Mouse (Mus musculus) small intestine, adult 2 months (tissue): Measurements from ENCODE around the gene Mgll. TPM values are rescaled to one million over a fixed set of nuclear protein-coding genes. Genes with fewer than 3 reads are reported as not detected.

Experiments used
- H3K27ac ChIP-seq: fragments of 200-500 bp; 2 replicates; pipeline ENCODE4 v1.5.1; 2012; ENCODE audit warnings: low read depth, low read length, control low read depth, inconsistent platforms; ENCODE audit not compliant: insufficient read depth
- H3K27me3 ChIP-seq: fragments of 200-500 bp; 2 replicates; pipeline ENCODE4 v1.6.1; 2012; ENCODE audit warnings: mild to moderate bottlenecking, moderate library complexity, low read length, inconsistent platforms; ENCODE audit not compliant: control insufficient read depth, insufficient read depth
- H3K36me3 ChIP-seq: fragments of 200-500 bp; 2 replicates; pipeline ENCODE4 v1.6.1; 2012; ENCODE audit warnings: mild to moderate bottlenecking, low read length, control low read depth, inconsistent platforms; ENCODE audit not compliant: control insufficient read depth, insufficient read depth
- H3K4me1 ChIP-seq: fragments of 200-500 bp; 2 replicates; pipeline ENCODE4 v1.6.1; 2012; ENCODE audit warnings: low read length, inconsistent platforms, mixed read lengths; ENCODE audit not compliant: control insufficient read depth, insufficient read depth, insufficient read length
- H3K4me3 ChIP-seq: fragments of 200-500 bp; 2 replicates; pipeline ENCODE4 v1.5.1; 2012; ENCODE audit warnings: low read depth, mild to moderate bottlenecking, control low read depth, inconsistent platforms, low read length, moderate library complexity
- CTCF ChIP-seq: fragments of 200-500 bp; IDR thresholded peaks from 2 replicates; pipeline ENCODE4 v1.5.1; 2012; ENCODE audit warnings: low read depth, mild to moderate bottlenecking, control low read depth, inconsistent platforms, low read length, moderate library complexity, mixed read lengths; ENCODE audit not compliant: insufficient replicate concordance, insufficient read length; ENCODE audit errors: extremely low read depth
- POLR2A ChIP-seq: fragments of 200-500 bp; IDR thresholded peaks from 2 replicates; pipeline ENCODE4 v1.6.1; 2012; ENCODE audit warnings: low read depth, mild to moderate bottlenecking, control low read depth, inconsistent platforms, low read length, moderate library complexity
- WGBS: fragments of 180-500 bp; shearing (Covaris S2); methylation state at CpG from one replicate; pipeline ENCODE4 v1.1.7; 2018; 5-methylcytosine and 5-hydroxymethylcytosine counted together
- polyA plus RNA-seq: library from polyadenylated mRNA; depleted of rRNA; stranded (reverse); fragments of >200 nt; gene quantifications from 2 replicates; pipeline ENCODE4 v1.2.3, GENCODE M21; 2012

Mgll gene
- polyA plus RNA-seq, 1 experiment, result 29.5 TPM

GRCm38 (mm10) chr6:88849270-88849669 lies 125.1 kb downstream of the Mgll start:
- Histone ChIP-seq H3K4me3 (no peak overlapping the region), H3K36me3 (no peaks in the 10 kb centered on the region), H3K27me3 (no peaks in the 10 kb centered on the region), H3K4me1 (no peaks in the 10 kb centered on the region), H3K27ac (no peak overlapping the region)
- WGBS, result 42% methylated on average over 4 of the region's 4 CpGs
- no peak for TF ChIP-seq POLR2A
- peak; percentile 46; the same call in 1 of the 2 replicates for TF ChIP-seq CTCF

GRCm38 (mm10) chr6:88850034-88850433 lies 125.8 kb downstream of the Mgll start:
- Histone ChIP-seq H3K27me3 (no peaks in the 10 kb centered on the region), H3K4me1 (no peaks in the 10 kb centered on the region), H3K4me3 (no peak overlapping the region), H3K27ac (no peak overlapping the region), H3K36me3 (no peaks in the 10 kb centered on the region)
- WGBS, result 87% methylated on average over 7 of the region's 7 CpGs
- TF ChIP-seq POLR2A, result no peak
- no peak for TF ChIP-seq CTCF

GRCm38 (mm10) chr6:88854509-88854908 lies 130.3 kb downstream of the Mgll start:
- 68% methylated on average over 5 of the region's 5 CpGs for WGBS
- no peaks in the 10 kb centered on the region for H3K27me3 ChIP-seq
- TF ChIP-seq CTCF (no peak), POLR2A (no peak)
- no peaks in the 10 kb centered on the region for H3K36me3 ChIP-seq
- H3K27ac ChIP-seq, result no peak overlapping the region
- H3K4me3 ChIP-seq, result no peak overlapping the region
- no peaks in the 10 kb centered on the region for H3K4me1 ChIP-seq

- H3K27me3 ChIP-seq, result no peaks in the 10 kb centered on the region
- H3K4me1 ChIP-seq, result no peaks in the 10 kb centered on the region
- TF ChIP-seq POLR2A (no peak), CTCF (peak; percentile 47; the same call in 1 of the 2 replicates)
- no peaks in the 10 kb centered on the region for H3K36me3 ChIP-seq
- no peak overlapping the region for H3K27ac ChIP-seq
- H3K4me3 ChIP-seq, result no peak overlapping the region
- 23% methylated on average over 5 of the region's 5 CpGs for WGBS
Observed at GRCm38 (mm10) chr6:88855636-88856035, 131.4 kb downstream of the Mgll start.

GRCm38 (mm10) chr6:88857249-88857648 lies 133.0 kb downstream of the Mgll start:
- Histone ChIP-seq H3K36me3 (no peaks in the 10 kb centered on the region), H3K4me3 (no peak overlapping the region), H3K27me3 (no peaks in the 10 kb centered on the region), H3K4me1 (no peaks in the 10 kb centered on the region), H3K27ac (no peak overlapping the region)
- 29% methylated on average over 9 of the region's 9 CpGs for WGBS
- no peak for TF ChIP-seq POLR2A
- no peak for TF ChIP-seq CTCF

GRCm38 (mm10) chr6:88857830-88858229 lies 133.6 kb downstream of the Mgll start:
- no peaks in the 10 kb centered on the region for H3K27me3 ChIP-seq
- WGBS, result 85% methylated on average over 6 of the region's 6 CpGs
- no peak overlapping the region for H3K27ac ChIP-seq
- no peaks in the 10 kb centered on the region for H3K36me3 ChIP-seq
- TF ChIP-seq POLR2A (no peak), CTCF (no peak)
- no peak overlapping the region for H3K4me3 ChIP-seq
- H3K4me1 ChIP-seq, result no peaks in the 10 kb centered on the region

- Histone ChIP-seq H3K4me3 (no peak overlapping the region), H3K36me3 (no peaks in the 10 kb centered on the region), H3K27me3 (no peaks in the 10 kb centered on the region), H3K4me1 (no peaks in the 10 kb centered on the region), H3K27ac (no peak overlapping the region)
- no peak for TF ChIP-seq CTCF
- TF ChIP-seq POLR2A, result no peak
- 80% methylated on average over 7 of the region's 7 CpGs for WGBS
Observed at GRCm38 (mm10) chr6:88858341-88858740, 134.1 kb downstream of the Mgll start.
